Mouse (Mus musculus) E14TG2a.4 (cell line): ENCODE measurements around the gene Slc35d2.

ENCODE experiments used
- H3K27me3 ChIP-seq: 2 replicates; pipeline ENCODE4 v1.6.1; 2014; ENCODE audit warnings: low read length, control low read depth; ENCODE audit not compliant: insufficient read depth
- H3K36me3 ChIP-seq: 2 replicates; pipeline ENCODE4 v1.6.1; 2014; ENCODE audit warnings: low read length, control low read depth; ENCODE audit not compliant: insufficient read depth
- H3K4me1 ChIP-seq: replicated peaks from 2 replicates; pipeline ENCODE4 v1.6.1; 2014; ENCODE audit warnings: low read depth, low read length, control low read depth
- H3K4me3 ChIP-seq: replicated peaks from 2 replicates; pipeline ENCODE4 v1.5.1; 2014; ENCODE audit warnings: mild to moderate bottlenecking, low read length
- H3K9me3 ChIP-seq: 2 replicates; pipeline ENCODE4 v1.6.1; 2014; ENCODE audit warnings: low read length, control low read depth
- CTCF ChIP-seq: conservative IDR thresholded peaks from 2 replicates; pipeline ENCODE4 v1.5.1; 2014; ENCODE audit warnings: low read length
- NANOG ChIP-seq: IDR thresholded peaks from 2 replicates; pipeline ENCODE4 v1.6.1; 2014; ENCODE audit warnings: borderline replicate concordance, low read length, mixed read lengths
- POU5F1 ChIP-seq: IDR thresholded peaks from 2 replicates; pipeline ENCODE4 v1.6.1; 2014; ENCODE audit warnings: low read length, borderline replicate concordance

Slc35d2 gene

GRCm38 (mm10) chr13:64100186-64100585 lies 29.0 kb downstream of the Slc35d2 start:
- peaks cover 16% of the 10 kb centered on the region; the same call in 1 of the 2 replicates for H3K4me1 ChIP-seq
- no peaks in the 10 kb centered on the region for H3K27me3 ChIP-seq
- H3K9me3 ChIP-seq: no peaks in the 10 kb centered on the region
- no peak overlapping the region for H3K4me3 ChIP-seq
- TF ChIP-seq POU5F1 (no peak), NANOG (no peak), CTCF (peak; percentile 99)
- H3K36me3 ChIP-seq: no peaks in the 10 kb centered on the region

- peak; percentile 90 for TF ChIP-seq CTCF
- no peak for TF ChIP-seq NANOG
- Histone ChIP-seq H3K27me3 (no peaks in the 10 kb centered on the region), H3K36me3 (no peaks in the 10 kb centered on the region), H3K4me1 (peaks cover 16% of the 10 kb centered on the region; the same call in 1 of the 2 replicates), H3K4me3 (no peak overlapping the region), H3K9me3 (no peaks in the 10 kb centered on the region)
These were observed 30.2 kb downstream of the Slc35d2 start for GRCm38 (mm10) chr13:64098992-64099391.

GRCm38 (mm10) chr13:64093341-64093740 lies 35.8 kb downstream of the Slc35d2 start:
- Histone ChIP-seq H3K4me1 (no peaks in the 10 kb centered on the region), H3K36me3 (no peaks in the 10 kb centered on the region), H3K4me3 (no peak overlapping the region), H3K9me3 (no peaks in the 10 kb centered on the region), H3K27me3 (no peaks in the 10 kb centered on the region)
- TF ChIP-seq NANOG (no peak), CTCF (peak; percentile 85), POU5F1 (no peak)

GRCm38 (mm10) chr13:64092752-64093151 lies 36.4 kb downstream of the Slc35d2 start:
- H3K9me3 ChIP-seq: no peaks in the 10 kb centered on the region
- TF ChIP-seq CTCF (no peak), POU5F1 (no peak), NANOG (no peak)
- no peaks in the 10 kb centered on the region for H3K4me1 ChIP-seq
- no peak overlapping the region for H3K4me3 ChIP-seq
- H3K27me3 ChIP-seq: no peaks in the 10 kb centered on the region
- no peaks in the 10 kb centered on the region for H3K36me3 ChIP-seq

GRCm38 (mm10) chr13:64092141-64092540 lies 37.0 kb downstream of the Slc35d2 start:
- Histone ChIP-seq H3K36me3 (no peaks in the 10 kb centered on the region), H3K4me1 (no peaks in the 10 kb centered on the region), H3K4me3 (no peak overlapping the region), H3K27me3 (no peaks in the 10 kb centered on the region), H3K9me3 (no peaks in the 10 kb centered on the region)
- TF ChIP-seq CTCF (no peak), NANOG (no peak), POU5F1 (no peak)

GRCm38 (mm10) chr13:64091006-64091405 lies 38.2 kb downstream of the Slc35d2 start:
- Histone ChIP-seq H3K4me3 (no peak overlapping the region), H3K4me1 (no peaks in the 10 kb centered on the region), H3K27me3 (no peaks in the 10 kb centered on the region), H3K36me3 (no peaks in the 10 kb centered on the region), H3K9me3 (no peaks in the 10 kb centered on the region)
- TF ChIP-seq NANOG (no peak), CTCF (no peak)

- no peaks in the 10 kb centered on the region for H3K36me3 ChIP-seq
- H3K27me3 ChIP-seq: no peaks in the 10 kb centered on the region
- TF ChIP-seq NANOG (no peak), POU5F1 (no peak), CTCF (no peak)
- H3K9me3 ChIP-seq: no peaks in the 10 kb centered on the region
- no peak overlapping the region for H3K4me3 ChIP-seq
- no peaks in the 10 kb centered on the region for H3K4me1 ChIP-seq
These were observed 38.9 kb downstream of the Slc35d2 start for GRCm38 (mm10) chr13:64090278-64090677.

GRCm38 (mm10) chr13:64089130-64089529 lies 40.0 kb downstream of the Slc35d2 start, which contains the start of gene Hsd17b3:
TSS of gene Hsd17b3 (minus strand) at chr13:64089230.
- H3K27me3 ChIP-seq: no peaks in the 10 kb centered on the region
- no peaks in the 10 kb centered on the region for H3K9me3 ChIP-seq
- no peaks in the 10 kb centered on the region for H3K36me3 ChIP-seq
- no peaks in the 10 kb centered on the region for H3K4me1 ChIP-seq
- H3K4me3 ChIP-seq: no peak within 1 kb of the TSS
- TF ChIP-seq CTCF: no peak
- TF ChIP-seq POU5F1: no peak
- TF ChIP-seq NANOG: no peak

GRCm38 (mm10) chr13:64088057-64088456 lies 41.1 kb downstream of the Slc35d2 start:
- TF ChIP-seq CTCF (no peak), NANOG (no peak), POU5F1 (no peak)
- Histone ChIP-seq H3K9me3 (no peaks in the 10 kb centered on the region), H3K27me3 (no peaks in the 10 kb centered on the region), H3K4me1 (no peaks in the 10 kb centered on the region), H3K36me3 (no peaks in the 10 kb centered on the region), H3K4me3 (no peak overlapping the region)
